ENCODE assay signal across 10 mouse cellular contexts in the genomic region with DNA sequence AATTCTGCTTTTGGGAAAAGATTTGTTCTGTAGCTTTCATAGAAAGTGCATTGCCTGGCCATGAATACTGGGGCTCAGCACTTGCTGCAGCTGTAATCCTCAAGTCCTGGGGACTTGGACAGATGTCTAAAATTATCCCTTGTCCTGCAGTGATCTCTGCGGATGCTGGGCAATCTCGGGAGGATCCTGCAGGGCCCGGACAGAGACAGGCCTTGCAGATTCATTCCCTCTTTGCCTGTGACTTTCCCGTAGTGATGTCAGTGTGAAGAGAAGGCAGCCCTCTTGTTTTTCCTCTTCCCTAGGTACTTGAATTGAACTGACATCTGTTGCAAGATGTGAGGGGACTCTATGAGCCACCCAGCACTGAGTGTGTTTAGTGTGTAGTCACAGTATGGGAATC.
DNase-seq lines count a peak whose midpoint lies in the region; ATAC-seq and TF ChIP-seq lines count a peak whose summit lies in the region.
"Had no signal": no experiment of that assay in that cellular context is flagged by ENCODE, and none has a peak within 500 bp of the region (broad histone marks: within the 10 kb centered on the region; RNA-seq: fewer than 3 reads in every experiment).

No protein-coding gene starts in this region.

- intact Hi-C loops in heart, adult 2 months (cut with DNase I): no loop called here
- intact Hi-C loops in heart, postnatal 14 days (cut with DNase I): no loop called here

- peaks cover 14% of the 10 kb centered on the region for H3K79me2 ChIP-seq in heart, adult 2 months (replicated peaks; ENCODE audit: control insufficient read depth, insufficient read depth, low read length)

- ATAC-seq in lung, embryonic 14.5 days (ENCODE audit: insufficient read depth): no peak
- ATAC-seq in hindbrain, postnatal 0 days: no peak
- ATAC-seq in stomach, embryonic 14.5 days (ENCODE audit: insufficient number of reproducible peaks, insufficient read depth, low FRiP score, low read depth): no peak
- ATAC-seq: liver, postnatal 0 days had no signal

- 0 out of 2 replicates have a peak, but pooled peaks have one; percentile 29 for TF ChIP-seq EP300 in heart, adult 2 months (IDR thresholded peaks at IDR 0.05; ENCODE audit: insufficient read depth, low read depth, low read length)

- no peak for TF ChIP-seq CTCF in heart, adult 2 months (IDR thresholded peaks at IDR 0.05)
- TF ChIP-seq CTCF in lung, embryonic 14.5 days (IDR thresholded peaks at IDR 0.05; ENCODE audit: low read depth): no peak
- TF ChIP-seq CTCF in hindbrain, postnatal 0 days (IDR thresholded peaks at IDR 0.05; ENCODE audit: low read depth): no peak

- peak overlapping the region; percentile 93 for H3K27ac ChIP-seq in heart, adult 2 months
- peak overlapping the region; percentile 47; the same call in 1 of the 2 replicates for H3K27ac ChIP-seq in lung, embryonic 14.5 days (ENCODE audit: low read depth)
- H3K27ac ChIP-seq in hindbrain, postnatal 0 days: 0 out of 2 replicates have a peak overlapping the region, but pooled peaks have one; percentile 12
- H3K27ac ChIP-seq in stomach, embryonic 14.5 days (ENCODE audit: low read length): peak overlapping the region; percentile 55; the same call in 1 of the 2 replicates

- no peaks in the 10 kb centered on the region for H3K9me3 ChIP-seq in lung, embryonic 14.5 days (ENCODE audit: low read depth, low read length)
- no peaks in the 10 kb centered on the region for H3K9me3 ChIP-seq in hindbrain, postnatal 0 days (ENCODE audit: low read length)
- no peaks in the 10 kb centered on the region for H3K9me3 ChIP-seq in stomach, embryonic 14.5 days (ENCODE audit: control insufficient read depth, low read depth, low read length)

- peaks cover 55% of the 10 kb centered on the region for H3K36me3 ChIP-seq in heart, adult 2 months (ENCODE audit: control insufficient read depth, insufficient read depth, low read length)
- H3K36me3 ChIP-seq in lung, embryonic 14.5 days (ENCODE audit: insufficient read depth): peaks cover 47% of the 10 kb centered on the region
- H3K36me3 ChIP-seq in hindbrain, postnatal 0 days (ENCODE audit: insufficient read depth, low read length): no peaks in the 10 kb centered on the region
- peaks cover 13% of the 10 kb centered on the region for H3K36me3 ChIP-seq in stomach, embryonic 14.5 days (ENCODE audit: control insufficient read depth, insufficient read depth, low read length)

- H3K9ac ChIP-seq in heart, adult 2 months (ENCODE audit: low read depth, low read length): no peak overlapping the region
- H3K9ac ChIP-seq in lung, embryonic 14.5 days: no peak overlapping the region
- no peak overlapping the region for H3K9ac ChIP-seq in hindbrain, postnatal 0 days (replicated peaks; ENCODE audit: low read length)
- H3K9ac ChIP-seq in stomach, embryonic 14.5 days (replicated peaks; ENCODE audit: low read depth, low read length): no peak overlapping the region
- H3K9ac ChIP-seq: liver, postnatal 0 days had no signal

- H3K27me3 ChIP-seq in heart, adult 2 months (ENCODE audit: control insufficient read depth, insufficient read depth, low read length): no peaks in the 10 kb centered on the region
- no peaks in the 10 kb centered on the region for H3K27me3 ChIP-seq in lung, embryonic 14.5 days (ENCODE audit: insufficient read depth, low read length)
- no peaks in the 10 kb centered on the region for H3K27me3 ChIP-seq in hindbrain, postnatal 0 days (ENCODE audit: insufficient read depth, low read length)
- H3K27me3 ChIP-seq in stomach, embryonic 14.5 days (ENCODE audit: control insufficient read depth, insufficient read depth, low read length): no peaks in the 10 kb centered on the region

- WGBS in heart, adult 2 months: 7% methylated on average over 4 of the region's 4 CpGs
- WGBS in lung, embryonic 14.5 days: 49% methylated on average over 4 of the region's 4 CpGs
- 24% methylated on average over 4 of the region's 4 CpGs for WGBS in hindbrain, postnatal 0 days
- 67% methylated on average over 4 of the region's 4 CpGs for WGBS in stomach, embryonic 14.5 days

- H3K4me3 ChIP-seq in heart, adult 2 months: no peak overlapping the region
- no peak overlapping the region for H3K4me3 ChIP-seq in lung, embryonic 14.5 days (ENCODE audit: low read depth, low read length)
- no peak overlapping the region for H3K4me3 ChIP-seq in hindbrain, postnatal 0 days (ENCODE audit: low read length)
- no peak overlapping the region for H3K4me3 ChIP-seq in stomach, embryonic 14.5 days (ENCODE audit: low read depth, low read length)

- peak; percentile 29 to 31 for DNase-seq in heart, adult 2 months
- DNase-seq in heart, postnatal 14 days: no peak
- no peak for DNase-seq in lung, embryonic 14.5 days
- no peak for DNase-seq in lung, postnatal 25 days (ENCODE audit: low spot score)
- no peak for DNase-seq in hindbrain, postnatal 0 days (ENCODE audit: low spot score)
- no peak for DNase-seq in adrenal gland, postnatal 10 days
- no peak for DNase-seq in embryo, embryonic 10.5 days (ENCODE audit: low spot score)
- DNase-seq: cerebellum, adult 11 months; liver, postnatal 0 days had no signal

- no peak overlapping the region for H3K4me2 ChIP-seq in lung, embryonic 14.5 days
- no peak overlapping the region for H3K4me2 ChIP-seq in hindbrain, postnatal 0 days (ENCODE audit: low read depth, low read length)
- H3K4me2 ChIP-seq in stomach, embryonic 14.5 days (replicated peaks; ENCODE audit: low read depth, low read length): no peak overlapping the region

- no peak for TF ChIP-seq POLR2A in heart, adult 2 months (IDR thresholded peaks at IDR 0.05; ENCODE audit: insufficient read depth, low read depth, low read length)

- H3K4me1 ChIP-seq in heart, adult 2 months (ENCODE audit: control insufficient read depth, insufficient read depth, low read length): peaks cover 56% of the 10 kb centered on the region
- peaks cover 15% of the 10 kb centered on the region; the same call in 1 of the 2 replicates for H3K4me1 ChIP-seq in lung, embryonic 14.5 days (ENCODE audit: insufficient read depth)
- peaks cover 9% of the 10 kb centered on the region for H3K4me1 ChIP-seq in hindbrain, postnatal 0 days (ENCODE audit: insufficient read depth, low read length)
- peaks cover 19% of the 10 kb centered on the region; the same call in 1 of the 2 replicates for H3K4me1 ChIP-seq in stomach, embryonic 14.5 days (ENCODE audit: control insufficient read depth, insufficient read depth, low read length)

Comparison
In these comparisons a context has a peak if more than half of its experiments do, and no peak if none do; other contexts are left out.
1. DNase-seq: peak in heart, adult 2 months (2 of 2); none in heart, postnatal 14 days (0 of 2), lung, embryonic 14.5 days (single experiment), lung, postnatal 25 days (single experiment), hindbrain, postnatal 0 days (single experiment), adrenal gland, postnatal 10 days (single experiment) and embryo, embryonic 10.5 days (single experiment).
2. H3K27ac ChIP-seq: peak in every context shown above with its lines; median percentile 93 in heart, adult 2 months; 55 in stomach, embryonic 14.5 days; 47 in lung, embryonic 14.5 days; 12 in hindbrain, postnatal 0 days.